Mouse (Mus musculus) cerebellum, postnatal 36 days (tissue): ENCODE measurements at regions not wholly inside any gene's neighbourhood (a gene's known extent, or its start where the extent isn't known, plus 50 kb on each side); places are given as distances from the start of the nearest gene placed in this dataset.
"Not testable (repeated sequence)": the region's sequence is repeated elsewhere in the genome, so short reads cannot be mapped to it uniquely, and the experiment has no call there.

Source experiments
- DNase-seq, 2 experiments: peaks; one replicate each; pipeline ENCODE4 v3.0.0; 2021 to 2022; ENCODE audit warnings: mixed read lengths in 2 of 2

DNA sequence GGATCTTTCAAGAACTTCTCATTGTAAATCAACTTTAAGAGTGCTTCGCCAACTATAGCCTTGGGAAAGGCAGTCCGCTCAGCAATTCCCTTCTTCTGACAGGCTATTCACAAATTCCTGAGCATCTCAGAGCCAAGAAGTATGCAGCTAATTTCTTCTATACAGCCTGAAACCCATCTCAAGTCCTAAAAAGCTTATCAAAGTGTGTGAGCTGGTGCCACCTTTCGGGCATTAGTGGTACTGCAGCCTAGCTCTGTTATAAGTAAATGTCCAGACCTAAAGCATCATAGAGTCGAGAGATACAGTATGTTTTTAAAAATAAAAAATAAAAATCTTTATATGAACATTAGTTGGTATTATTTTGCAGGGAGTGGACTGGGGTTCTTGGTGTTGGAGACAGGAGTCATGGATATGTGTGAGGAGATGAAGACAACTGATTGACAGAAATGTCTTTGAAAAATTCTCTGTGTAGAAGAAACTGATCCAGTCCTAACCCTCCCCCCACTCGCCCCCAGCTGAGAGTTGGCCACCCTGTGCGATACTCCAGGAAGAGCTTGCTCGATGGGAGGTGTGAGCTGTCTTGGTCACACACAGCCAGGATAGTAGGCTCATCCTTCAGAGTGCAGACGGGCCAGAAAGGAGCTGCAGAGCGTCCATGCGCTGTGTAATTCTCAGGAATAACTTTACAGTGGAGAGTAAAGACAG, 56.4 kb downstream of the Bod1 start:
- peak; percentile 63 to 77 for DNase-seq

DNA sequence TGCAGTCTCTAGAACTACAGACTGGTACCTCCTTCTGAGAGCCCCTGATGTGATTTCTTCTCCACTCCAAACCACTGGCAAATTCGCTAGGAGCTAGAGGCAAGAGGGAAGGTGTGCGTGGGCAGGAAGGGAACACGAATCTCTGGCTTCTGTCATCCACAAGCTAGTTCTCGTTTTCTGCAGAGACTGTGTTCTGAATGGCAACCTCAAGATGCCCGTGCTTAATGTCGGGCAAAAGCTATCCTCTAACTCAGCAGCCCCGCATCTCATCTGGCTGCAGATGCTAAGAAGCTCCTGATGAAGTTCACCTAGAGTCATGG, 57.3 kb downstream of the Bod1 start:
- DNase-seq, result no peak

DNA sequence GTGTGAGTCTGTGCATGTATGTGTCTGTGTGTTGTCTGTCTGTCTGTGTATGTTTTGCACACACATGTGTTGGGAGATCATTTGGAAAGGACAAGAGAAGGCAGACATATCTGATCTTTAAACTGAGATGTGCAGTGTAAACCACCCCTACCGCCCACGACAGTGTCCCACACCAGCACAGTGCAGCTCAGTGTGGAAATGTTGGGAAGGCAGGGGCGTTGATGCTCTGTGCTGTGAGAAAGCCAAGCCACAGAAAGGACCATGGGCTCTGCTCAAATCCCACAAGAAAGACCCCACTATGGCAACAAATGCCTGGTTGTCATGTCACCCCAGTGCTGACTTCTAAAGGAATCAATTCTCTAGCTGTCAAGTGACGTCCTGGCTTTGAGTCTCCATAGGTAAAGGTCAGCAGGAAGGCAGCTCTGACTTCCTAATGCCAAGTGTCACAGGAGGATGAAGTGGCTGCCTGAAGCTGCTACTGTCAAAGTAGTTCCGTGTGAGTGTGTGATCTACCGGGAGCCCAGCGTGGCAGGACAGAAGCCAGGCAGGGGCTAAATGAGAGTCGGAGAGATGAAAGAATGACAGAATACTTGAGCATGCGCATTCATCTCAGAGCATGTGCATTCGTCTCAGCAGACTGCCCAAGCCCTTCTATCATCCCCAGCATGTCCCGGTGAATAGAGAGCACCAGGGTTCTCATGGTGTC, 57.8 kb downstream of the Bod1 start:
- DNase-seq, result no peak

DNA sequence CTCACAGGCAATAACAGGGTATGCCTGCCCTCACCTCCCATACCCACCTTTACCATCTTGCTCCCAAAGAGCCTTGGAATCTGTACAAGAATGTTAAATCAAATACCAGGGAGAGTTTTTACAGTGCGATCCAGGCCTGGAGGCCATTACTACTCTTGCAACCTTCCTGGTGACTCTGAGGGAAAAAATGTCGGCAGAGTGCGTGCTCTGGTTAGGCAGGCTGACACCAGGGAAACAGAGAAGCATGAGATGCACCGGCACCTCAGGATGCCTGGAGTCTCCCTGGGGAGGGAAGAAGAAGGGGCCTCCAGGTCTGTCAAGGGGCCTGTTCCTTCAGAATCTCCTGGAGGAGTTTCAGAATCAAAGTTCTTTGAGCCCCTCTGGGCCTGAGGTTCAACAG, 63.2 kb downstream of the Bod1 start:
- DNase-seq, result no peak

DNA sequence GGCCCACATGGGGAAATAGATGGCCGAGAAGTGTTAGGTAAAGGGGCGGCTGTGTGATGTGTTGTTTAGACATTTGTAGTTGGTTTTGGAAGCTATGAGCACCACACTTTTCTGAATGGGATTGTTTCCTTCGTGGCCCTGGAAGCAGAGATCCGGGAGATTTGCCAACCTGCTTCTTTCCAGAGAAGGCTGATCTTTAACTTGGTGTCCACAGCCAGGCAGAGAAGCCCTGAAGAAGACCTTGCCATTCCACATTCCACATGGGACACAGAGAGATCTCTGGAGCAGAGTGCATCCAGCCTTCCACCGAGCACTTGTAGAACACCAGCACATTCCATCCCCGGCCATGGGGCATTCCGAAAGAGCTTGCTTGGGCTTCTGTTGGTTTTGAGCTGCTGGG, 70.2 kb downstream of the Bod1 start:
- DNase-seq, result no peak

DNA sequence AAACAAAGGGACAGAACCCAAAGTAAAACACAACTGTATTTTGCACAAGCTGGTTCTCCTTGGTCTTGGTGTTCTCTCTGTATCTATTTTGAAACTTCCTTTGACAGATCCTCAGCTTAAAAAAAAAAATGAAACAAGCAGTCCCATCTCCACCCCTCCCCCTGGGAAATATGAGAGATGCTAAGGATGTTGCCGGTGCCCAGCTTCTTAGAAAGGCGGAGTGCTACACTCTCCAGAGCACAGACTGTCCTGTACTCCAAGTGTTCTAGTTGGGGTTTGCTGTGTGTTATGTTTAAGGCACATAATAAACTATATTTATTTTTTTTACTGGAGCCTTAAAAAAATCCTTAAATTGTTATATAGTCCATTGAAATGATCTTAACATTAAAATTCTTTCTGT, 78.1 kb downstream of the Bod1 start:
- no peak for DNase-seq

DNA sequence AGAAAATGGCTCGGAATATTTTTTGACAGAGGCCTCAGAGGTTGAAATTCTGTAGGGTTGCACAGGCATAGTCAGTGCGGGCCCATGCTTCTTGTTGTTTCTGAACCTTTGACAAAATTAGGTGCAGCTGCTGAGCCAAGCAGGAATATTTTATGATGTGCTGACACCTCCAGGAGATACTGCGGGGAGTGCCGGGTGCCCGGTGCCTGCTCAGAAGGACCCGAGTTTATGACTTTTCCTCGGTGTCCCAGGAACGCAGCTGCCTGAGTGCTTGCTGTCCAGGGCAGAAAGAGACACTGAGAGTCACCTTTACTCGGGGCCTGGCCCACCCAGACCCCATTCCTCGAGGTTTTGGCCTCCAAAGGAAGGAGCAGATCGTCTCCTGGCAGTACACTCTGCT, 79.6 kb downstream of the Bod1 start:
- no peak for DNase-seq

DNA sequence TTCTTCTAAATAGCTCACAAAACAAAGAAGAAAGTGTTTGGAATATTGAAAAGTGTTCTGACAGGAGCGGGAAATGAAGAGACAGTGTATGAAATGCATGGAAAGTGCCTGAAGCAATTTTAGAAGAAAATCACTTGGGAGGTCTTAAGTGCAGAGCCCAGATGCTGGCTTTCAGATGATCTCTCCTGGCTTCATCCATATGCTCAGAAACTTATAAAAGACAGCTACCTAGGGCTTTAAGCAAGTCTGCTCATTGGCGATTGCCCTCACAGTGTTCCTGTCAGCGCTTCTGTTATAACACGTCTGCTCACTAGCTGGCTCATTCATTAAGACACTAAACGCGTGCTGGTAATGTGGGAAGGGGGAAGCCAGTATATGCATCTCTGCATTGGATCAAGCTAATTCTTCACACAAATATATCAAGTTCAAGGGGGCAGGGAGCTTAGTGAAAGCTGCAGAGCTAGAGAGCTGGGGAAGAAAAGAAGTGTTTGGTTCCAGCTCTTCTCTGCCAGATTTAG, 80.6 kb downstream of the Bod1 start:
- DNase-seq, result no peak

DNA sequence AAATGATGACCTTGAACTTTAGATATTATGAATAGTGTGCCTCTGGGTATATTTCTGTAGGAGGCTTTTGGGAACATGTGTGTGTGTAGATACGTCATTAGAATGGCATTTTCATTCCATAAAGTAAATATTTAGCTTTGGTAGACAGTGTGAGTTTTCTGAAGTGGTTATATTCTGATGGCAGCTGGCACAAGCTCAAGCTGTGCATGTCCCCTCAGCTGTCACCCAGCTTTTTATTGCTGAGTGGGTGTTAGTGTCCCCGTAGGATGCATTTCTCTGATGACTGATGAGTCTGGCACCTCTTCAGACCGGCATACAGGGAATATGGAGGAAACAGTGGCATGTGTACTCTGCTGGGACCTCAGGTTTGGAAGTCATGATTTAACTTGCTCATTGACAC, 96.7 kb downstream of the Bod1 start:
- no peak for DNase-seq

DNA sequence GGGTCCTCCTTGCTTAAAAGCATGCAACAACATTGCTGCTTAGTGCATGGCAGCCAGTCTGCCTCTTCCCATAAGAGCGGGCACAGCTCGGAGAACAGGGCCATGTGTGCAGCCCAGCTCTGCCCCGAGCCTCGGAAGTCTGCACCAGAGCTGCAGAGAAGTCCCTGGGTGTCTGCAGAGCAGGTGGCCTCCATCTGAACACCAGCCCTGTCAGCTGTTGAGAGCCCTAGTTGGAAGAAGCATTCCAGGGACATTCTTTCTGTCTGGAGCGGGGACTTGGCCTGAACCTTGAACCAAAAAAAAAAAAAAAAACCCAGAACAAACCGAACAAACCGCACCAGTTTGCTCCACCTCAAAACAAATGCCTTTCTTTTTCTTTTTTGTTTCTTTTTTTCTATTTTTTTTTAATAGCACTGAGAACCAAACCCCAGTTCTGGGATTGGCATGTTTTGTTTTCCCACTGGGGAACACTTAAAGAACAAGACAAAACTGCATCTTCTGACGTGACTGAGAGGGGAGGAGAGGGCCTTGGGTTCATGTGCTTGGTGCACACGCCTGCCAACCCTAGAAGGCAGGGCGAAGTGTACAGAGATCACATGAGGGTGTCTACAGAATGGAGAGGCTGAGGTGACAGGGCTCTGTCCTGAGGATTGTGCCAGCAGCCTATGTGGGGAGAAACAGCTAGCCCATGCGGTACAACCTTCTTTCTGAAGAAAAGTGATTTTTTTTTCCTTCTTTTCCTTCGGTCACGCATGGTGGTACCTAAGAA, 106.8 kb downstream of the Bod1 start:
- DNase-seq, result no peak

DNA sequence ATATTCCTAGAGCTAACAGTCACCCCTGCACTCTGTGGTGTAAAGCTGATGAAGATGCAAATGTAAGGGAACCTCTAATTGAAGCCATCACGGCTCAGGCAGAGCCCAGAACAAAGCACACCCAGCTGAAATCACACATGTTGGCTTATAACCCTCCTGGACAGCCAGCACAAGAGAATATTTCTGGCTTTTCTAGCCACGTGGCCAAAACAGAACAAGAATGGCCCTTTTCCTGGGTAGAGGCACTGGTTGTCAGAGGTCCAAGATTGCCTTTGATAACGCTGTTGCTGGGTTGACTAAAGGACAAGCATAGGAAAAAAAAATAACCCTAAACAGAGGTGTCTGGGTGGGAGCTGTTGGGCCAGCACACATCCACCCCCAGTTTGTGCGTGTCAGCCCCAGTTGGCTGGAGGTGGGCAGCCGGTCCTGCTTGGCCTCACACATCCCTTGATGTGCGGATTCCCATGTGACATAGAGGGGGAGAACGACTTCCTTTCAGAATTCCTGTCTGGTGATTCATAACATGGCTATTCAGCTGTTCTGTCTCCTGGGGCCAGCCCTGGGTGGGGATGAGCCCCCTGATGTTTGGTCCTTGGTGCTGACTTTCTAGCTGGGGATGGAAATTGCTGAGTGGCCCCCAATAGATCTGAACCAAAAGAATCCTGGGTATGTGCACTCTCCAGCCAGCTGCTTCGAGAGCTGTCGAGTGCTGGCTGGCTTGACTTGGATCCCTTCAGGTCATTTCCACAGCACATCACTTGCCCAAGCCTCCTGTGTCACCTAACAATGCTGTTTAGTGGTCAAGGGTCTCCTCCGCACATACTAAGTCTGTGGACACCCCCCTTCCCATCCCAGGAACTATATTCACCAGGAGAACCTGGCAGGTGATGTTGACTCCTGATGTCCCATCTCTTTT, 107.6 kb downstream of the Bod1 start:
- DNase-seq, result no peak

DNA sequence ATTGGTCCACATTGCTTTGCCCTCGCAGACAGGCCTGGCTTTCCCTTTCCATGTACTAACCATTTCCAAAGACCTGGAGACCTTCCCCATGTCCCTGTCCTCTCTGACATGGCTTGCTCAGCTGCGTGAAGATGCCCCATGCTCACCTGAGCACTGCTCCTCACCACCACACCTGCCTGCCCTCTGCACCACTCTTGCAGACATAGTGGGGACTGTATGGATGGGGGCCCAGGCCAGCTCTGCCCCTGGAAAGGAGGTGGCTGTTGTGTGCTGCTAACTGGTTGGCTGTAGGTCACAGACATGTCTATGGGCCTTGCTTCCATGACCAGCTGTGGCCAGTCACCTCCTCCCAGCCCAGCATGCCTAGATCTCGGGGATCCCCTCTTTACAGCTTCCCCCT, 108.7 kb downstream of the Bod1 start:
- DNase-seq, result no peak

DNA sequence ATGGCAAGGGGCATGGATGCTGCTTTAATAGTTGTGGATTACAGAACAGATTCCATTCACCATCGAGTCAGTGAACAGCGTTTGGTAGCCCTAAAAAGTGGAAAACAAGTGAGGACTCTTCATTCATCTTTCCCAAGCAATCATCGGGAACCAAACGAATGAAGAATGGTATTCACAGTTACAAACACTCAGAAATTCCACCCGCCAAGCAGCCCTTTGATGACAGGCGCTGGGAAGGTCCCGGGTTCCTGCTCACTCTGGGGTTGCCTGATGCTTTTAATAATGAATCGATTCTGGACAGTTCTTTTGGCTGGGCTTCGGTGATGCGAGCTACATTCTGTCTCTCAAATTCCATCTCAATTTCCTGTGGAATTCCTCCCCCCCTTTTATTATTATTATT, 110.9 kb downstream of the Bod1 start:
- no peak for DNase-seq

DNA sequence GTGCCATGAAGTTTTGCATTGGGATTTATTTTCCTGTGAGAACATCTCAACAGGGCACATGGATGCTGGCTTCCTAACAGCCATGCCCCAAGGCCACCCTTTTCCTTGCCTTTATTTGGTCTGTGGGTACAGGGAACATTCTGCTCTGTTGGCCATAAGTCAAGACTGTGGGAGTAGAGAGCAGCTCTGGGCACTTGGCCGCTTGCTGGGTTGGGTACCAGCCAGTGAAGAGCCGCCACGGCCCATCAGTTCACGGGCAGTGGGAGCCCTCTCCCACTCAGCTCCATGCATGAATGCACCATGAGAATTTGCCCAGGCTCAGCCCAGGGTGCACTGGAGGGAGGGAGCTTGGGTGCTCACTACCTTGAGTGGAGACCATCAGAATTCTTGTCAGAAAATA, 116.6 kb downstream of the Bod1 start:
- peak; percentile 51 to 62 for DNase-seq

DNA sequence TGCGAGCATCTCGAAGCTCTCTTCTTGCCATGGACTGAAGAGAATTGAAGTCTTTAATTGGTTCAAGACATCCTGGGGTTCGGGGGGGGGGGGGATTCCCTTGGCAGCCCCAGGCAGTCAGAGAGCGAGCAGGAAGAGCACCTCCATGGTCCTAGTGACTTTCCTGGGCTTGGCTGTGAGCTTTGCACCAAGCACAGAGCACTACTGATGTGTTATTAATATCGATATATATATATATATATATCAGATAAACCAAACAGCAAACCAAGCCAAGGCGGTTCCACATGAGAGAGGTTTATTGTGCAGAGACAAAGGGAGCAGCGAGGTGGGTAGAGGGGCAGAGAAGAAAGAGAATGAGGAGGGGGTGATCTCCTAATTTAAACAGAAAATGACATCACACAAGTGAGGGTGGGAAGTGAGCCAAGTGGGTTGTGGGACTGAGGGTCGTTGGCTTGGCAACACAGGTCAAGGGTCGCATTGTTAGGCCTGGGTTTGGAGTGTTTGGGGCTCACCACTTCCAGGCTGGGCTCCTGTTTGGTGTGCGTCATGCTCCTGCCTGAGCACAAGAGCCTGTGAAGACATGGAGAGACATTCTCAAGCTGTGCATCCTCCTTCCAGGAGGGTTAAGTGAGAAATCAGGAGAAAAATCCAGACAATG, 119.9 kb downstream of the Bod1 start:
- no peak for DNase-seq

DNA sequence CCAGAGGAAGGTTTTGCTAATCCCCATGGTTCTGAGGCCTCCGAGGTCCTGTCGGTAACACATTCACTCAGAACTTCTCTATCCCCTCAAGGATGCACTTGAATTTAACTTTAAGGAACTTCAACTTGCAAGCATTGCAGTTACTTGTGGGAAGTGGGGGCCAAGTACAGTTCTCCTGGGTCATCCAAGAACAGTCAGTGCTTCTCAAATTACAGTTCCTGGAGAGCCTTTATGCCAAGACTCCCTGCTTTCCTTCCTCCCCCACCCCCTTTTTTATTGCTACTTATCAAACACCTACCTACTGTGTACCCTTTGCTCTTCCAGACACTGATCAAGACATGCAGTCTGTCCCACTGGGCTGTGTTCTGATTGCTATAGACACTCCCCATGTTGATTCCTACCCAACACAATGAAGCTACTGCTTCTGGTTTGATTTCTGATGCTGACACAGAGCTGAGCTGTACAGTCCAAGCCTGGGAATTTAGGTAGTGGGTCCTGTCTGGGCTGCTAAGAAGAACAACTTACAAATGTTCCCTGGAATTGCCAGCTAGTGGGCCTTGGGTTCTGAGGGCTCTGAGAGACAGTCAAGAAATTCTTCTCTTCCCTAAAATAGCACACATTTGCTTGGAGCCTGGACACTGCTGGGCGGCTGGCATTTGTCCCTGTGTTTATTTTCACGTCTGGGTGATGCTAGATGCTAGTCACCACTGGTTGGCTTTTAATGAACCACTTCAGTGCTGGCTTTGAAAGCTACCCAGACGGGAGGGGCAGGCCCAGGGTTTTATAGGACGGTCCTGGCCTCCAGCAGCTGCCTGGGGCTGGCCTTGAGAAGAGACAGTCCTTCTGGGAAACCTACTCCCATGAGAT, 120.7 kb downstream of the Bod1 start:
- DNase-seq, result peak; percentile 29 to 38

DNA sequence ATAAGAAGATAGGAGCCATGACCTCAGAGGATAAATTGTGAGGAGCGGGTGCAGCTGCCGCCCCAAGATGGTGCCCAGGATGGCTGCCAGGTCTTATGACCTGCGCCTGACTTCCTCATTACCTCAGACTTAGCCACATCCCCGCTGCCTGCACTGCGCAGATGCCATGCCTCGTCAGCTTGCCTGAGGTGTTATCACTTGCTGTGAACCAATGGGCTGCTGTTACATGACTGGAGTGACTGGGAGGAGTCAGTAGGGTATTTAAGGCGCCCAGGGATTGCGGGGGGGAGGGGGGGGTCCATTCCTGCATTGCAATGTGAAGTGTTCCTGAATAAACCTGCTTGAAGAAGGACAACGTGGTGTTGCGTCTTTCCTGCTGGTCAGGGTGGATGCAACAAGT, 126.2 kb downstream of the Bod1 start:
- DNase-seq, result not testable (repeated sequence)

DNA sequence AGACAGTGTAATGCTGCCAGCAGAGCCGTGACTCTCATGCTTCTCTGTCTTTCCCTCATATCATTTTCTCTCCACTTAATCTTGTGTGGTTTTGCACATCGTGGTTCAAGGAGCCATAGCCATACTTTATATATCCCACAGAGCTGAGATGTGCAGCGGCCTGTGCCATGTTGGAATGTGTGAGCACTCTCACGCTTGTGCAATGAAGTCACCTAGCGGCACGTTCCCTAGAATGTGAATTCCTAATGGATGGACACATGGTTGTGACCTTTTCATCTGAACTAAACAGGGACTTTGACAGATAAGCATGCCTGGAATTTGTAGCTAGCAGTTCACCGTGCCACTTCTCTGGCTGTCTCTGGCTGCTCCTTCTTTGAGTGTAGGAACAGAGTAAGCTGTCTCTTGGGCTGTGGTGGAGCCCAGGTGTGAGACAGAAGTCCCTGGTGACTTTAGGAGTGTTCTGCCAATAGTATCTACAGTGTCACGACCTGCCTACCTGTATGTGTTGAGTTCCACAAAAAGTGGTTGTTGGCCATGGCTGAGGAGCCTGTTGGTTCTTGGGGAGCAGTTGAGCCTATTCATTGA, 129.0 kb downstream of the Bod1 start:
- DNase-seq, result no peak

DNA sequence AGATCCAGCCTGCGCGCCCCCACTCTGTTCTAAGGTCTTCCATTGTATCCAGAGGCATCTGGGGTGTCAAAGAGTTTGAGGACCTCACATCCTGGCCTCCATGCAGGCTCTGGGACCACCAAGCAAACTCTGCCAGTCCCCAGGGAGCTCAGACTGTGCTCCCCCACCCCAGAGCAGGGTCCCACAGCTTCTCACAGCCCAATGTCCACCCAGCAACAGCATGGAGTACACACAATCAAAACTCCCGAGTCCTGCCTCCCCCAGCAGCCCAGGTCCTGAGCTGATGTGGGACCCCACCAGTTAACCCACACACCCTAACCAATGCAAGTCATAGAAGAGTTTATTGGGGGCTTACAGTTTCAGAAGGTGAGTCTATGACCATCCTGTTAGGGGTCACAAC, 130.3 kb downstream of the Bod1 start:
- no peak for DNase-seq

DNA sequence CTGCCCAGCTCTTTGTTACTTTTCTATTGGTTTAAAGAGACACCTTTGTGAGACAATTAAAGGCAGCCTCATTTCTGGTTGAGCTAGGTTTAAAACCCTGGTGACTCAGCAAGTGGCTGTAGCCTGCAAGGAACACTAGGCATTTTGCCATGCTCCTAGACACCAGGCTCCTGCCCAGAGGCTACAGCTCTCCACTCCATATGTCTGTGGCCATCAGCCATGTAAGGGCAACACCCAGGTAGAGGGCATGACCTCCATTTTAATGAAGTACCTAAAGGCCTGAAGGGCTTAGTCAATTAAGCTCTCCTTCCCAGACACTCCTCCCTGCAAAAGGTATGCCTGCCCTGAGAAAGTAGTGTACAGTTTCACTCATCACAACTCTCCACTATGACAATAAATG, 130.9 kb downstream of the Bod1 start:
- DNase-seq, result no peak

DNA sequence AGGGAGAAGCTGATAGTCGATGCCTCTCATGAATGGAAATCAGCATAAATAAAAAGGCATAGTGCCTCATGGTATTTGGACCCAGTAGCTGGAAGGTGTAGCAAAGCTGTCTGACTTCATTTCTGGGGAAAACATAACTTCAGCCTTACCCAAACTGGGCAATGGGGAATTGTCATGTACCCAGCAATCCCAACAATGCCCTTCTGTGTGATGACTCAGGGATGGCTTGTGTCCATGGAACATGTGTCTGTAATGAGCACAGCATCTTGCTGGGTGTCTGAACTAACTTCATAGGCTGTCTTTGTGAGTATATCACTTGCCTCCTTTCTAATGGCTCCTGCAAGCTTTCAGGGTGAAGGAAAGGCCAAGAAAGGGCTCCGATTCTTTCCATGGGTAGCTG, 140.3 kb downstream of the Bod1 start:
- no peak for DNase-seq
